Mouse (Mus musculus) lung, embryonic 14.5 days (tissue): ENCODE measurements around the gene AU018091. TPM values are rescaled to one million over a fixed set of nuclear protein-coding genes. Genes with fewer than 3 reads are reported as not detected.
"Not testable (repeated sequence)": the region's sequence is repeated elsewhere in the genome, so short reads cannot be mapped to it uniquely, and the experiment has no call there.

Experiments used
- ATAC-seq: fragments of 200-750 bp; cut with Nextera tagmentation; 2 replicates; pipeline ENCODE4 v1.8.0; 2017; ENCODE audit warnings: mild to moderate bottlenecking, moderate TSS enrichment, moderate library complexity; ENCODE audit not compliant: insufficient read depth
- DNase-seq: peaks from one replicate; pipeline ENCODE4 v3.0.0-alpha.2; 2015
- H3K27ac ChIP-seq: fragments of 300-500 bp; sonication (generic); 2 replicates; pipeline ENCODE4 v1.5.1; 2014; ENCODE audit warnings: low read depth, mild to moderate bottlenecking, moderate library complexity
- H3K27me3 ChIP-seq: fragments of 300-500 bp; sonication (generic); 2 replicates; pipeline ENCODE4 v1.6.1; 2014; ENCODE audit warnings: low read length, control low read depth; ENCODE audit not compliant: insufficient read depth
- H3K36me3 ChIP-seq: fragments of 300-500 bp; sonication (generic); 2 replicates; pipeline ENCODE4 v1.6.1; 2014; ENCODE audit warnings: control low read depth; ENCODE audit not compliant: insufficient read depth
- H3K4me1 ChIP-seq: fragments of 300-500 bp; sonication (generic); 2 replicates; pipeline ENCODE4 v1.6.1; 2014; ENCODE audit warnings: antibody characterized with exemption, control low read depth; ENCODE audit not compliant: insufficient read depth
- H3K4me2 ChIP-seq: fragments of 300-500 bp; sonication (generic); 2 replicates; pipeline ENCODE4 v1.6.1; 2014; ENCODE audit warnings: mild to moderate bottlenecking
- H3K4me3 ChIP-seq: fragments of 300-500 bp; sonication (generic); 2 replicates; pipeline ENCODE4 v1.5.1; 2014; ENCODE audit warnings: low read depth, low read length
- H3K9ac ChIP-seq: fragments of 300-500 bp; sonication (generic); 2 replicates; pipeline ENCODE4 v1.6.1; 2014
- H3K9me3 ChIP-seq: fragments of 300-500 bp; sonication (generic); 2 replicates; pipeline ENCODE4 v1.6.1; 2016; ENCODE audit warnings: low read depth, low read length, control low read depth
- CTCF ChIP-seq: IDR thresholded peaks from 2 replicates; pipeline ENCODE4 v1.5.1; 2016; ENCODE audit warnings: antibody characterized with exemption, low read depth
- WGBS: fragments of 180-500 bp; shearing (Covaris S2); extraction: QIAGEN DNeasy Blood & Tissue Kit; methylation state at CpG from one replicate; pipeline ENCODE4 v1.1.7; 2014; 5-methylcytosine and 5-hydroxymethylcytosine counted together
- microRNA counts: library from miRNA; unstranded; fragments of <30 nt; microRNA quantifications from one replicate; lab custom pipeline; 2016
- microRNA-seq: library from miRNA; unstranded; fragments of <30 nt; microRNA quantifications from one replicate; pipeline ENCODE4, GENCODE M21; 2016; ENCODE audit warnings: borderline number of aligned reads
- polyA plus RNA-seq: library from polyadenylated mRNA; unstranded; fragments of >200 nt; fragmentation: Nextera tagmentation; extraction: Ambion mirVana; gene quantifications from 2 replicates; pipeline ENCODE4 v1.2.1, GENCODE M21; 2014

Gene AU018091
- polyA plus RNA-seq, 1 experiment from 2014 or later, result not detected

- Histone ChIP-seq H3K4me1 (no peaks in the 10 kb centered on the region), H3K36me3 (no peaks in the 10 kb centered on the region), H3K4me3 (no peak overlapping the region), H3K9me3 (no peaks in the 10 kb centered on the region), H3K27ac (no peak overlapping the region), H3K4me2 (no peak overlapping the region), H3K27me3 (no peaks in the 10 kb centered on the region), H3K9ac (no peak overlapping the region)
- ATAC-seq (no peak), DNase-seq (no peak)
- 56% methylated on average over 1 of the region's 1 CpGs for WGBS
- no peak for TF ChIP-seq CTCF
Observed at GRCm38 (mm10) chr7:3130342-3130741, 38.7 kb downstream of the AU018091 start.

GRCm38 (mm10) chr7:3128564-3128963, 40.4 kb downstream of the AU018091 start:
- H3K4me2 ChIP-seq, H3K9me3 ChIP-seq, DNase-seq, H3K9ac ChIP-seq, H3K4me1 ChIP-seq, H3K27ac ChIP-seq, H3K4me3 ChIP-seq, ATAC-seq, H3K36me3 ChIP-seq, H3K27me3 ChIP-seq: not testable (repeated sequence)

GRCm38 (mm10) chr7:3111193-3111592, 57.8 kb downstream of the AU018091 start:
- H3K9ac ChIP-seq, H3K4me3 ChIP-seq, H3K4me1 ChIP-seq, H3K27ac ChIP-seq, H3K27me3 ChIP-seq, H3K4me2 ChIP-seq, H3K36me3 ChIP-seq, H3K9me3 ChIP-seq, DNase-seq, ATAC-seq: not testable (repeated sequence)
- WGBS, result no CpG with 5 or more reads among the region's 6 CpGs

GRCm38 (mm10) chr7:3106516-3107077, 62.4 kb downstream of the AU018091 start:
- H3K27ac ChIP-seq, H3K4me1 ChIP-seq, H3K27me3 ChIP-seq, H3K4me3 ChIP-seq, DNase-seq, ATAC-seq, H3K9ac ChIP-seq, H3K4me2 ChIP-seq, H3K36me3 ChIP-seq, H3K9me3 ChIP-seq: not testable (repeated sequence)
- TF ChIP-seq CTCF, result peak; percentile 30; the same call in 1 of the 2 replicates
- 66% methylated on average over 13 of the region's 13 CpGs for WGBS

MicroRNAs within 50 kb of the gene (microRNA counts, 519-probe panel; counts per million panel counts)
- microRNA mmu-miR-290-3p (lab: Ali Mortazavi, UCI) (2,475 counts per million, percentile 43 among the panel's probes with 10 or more counts), microRNA mmu-miR-290-5p (lab: Ali Mortazavi, UCI) (906 counts per million, percentile 4 among the panel's probes with 10 or more counts), microRNA mmu-miR-291a-3p (lab: Ali Mortazavi, UCI) (2,155 counts per million, percentile 29 among the panel's probes with 10 or more counts), microRNA mmu-miR-291a-5p (lab: Ali Mortazavi, UCI) (30.5 counts per million), microRNA mmu-miR-292-5p (lab: Ali Mortazavi, UCI) (30.5 counts per million)

Small RNAs within 50 kb of the gene (microRNA-seq; reads per million reads assigned to microRNA genes)
- gene Mir290a (not detected), gene Mir290b (not detected), gene Mir291a (2.9 reads per million, percentile 7 among the genes with 10 or more reads in this experiment), gene Mir292 (not detected), gene Mir292b (not detected)

Other genes starting within 250 kb of the AU018091 start
- not detected in 2 replicates for gene Nlrp12, start 80.5 kb upstream of the AU018091 start, polyA plus RNA-seq
- 138 and 147 TPM in 2 replicates for gene Myadm, start 119.9 kb upstream of the AU018091 start, polyA plus RNA-seq
- gene Prkcg, start 120.0 kb upstream of the AU018091 start, polyA plus RNA-seq, result 0.14 and 0.25 TPM in 2 replicates
- 1.2 and 1.5 TPM in 2 replicates for gene Cacng7, start 163.8 kb upstream of the AU018091 start, polyA plus RNA-seq
- gene Cacng8, start 221.5 kb upstream of the AU018091 start, polyA plus RNA-seq, result 2.9 and 4.8 TPM in 2 replicates